Mouse (Mus musculus) ES-CJ7 (cell line): ENCODE results near the gene Babam2.
"Not testable (repeated sequence)": the region's sequence is repeated elsewhere in the genome, so short reads cannot be mapped to it uniquely, and the experiment has no call there.

ENCODE experiments used
- DNase-seq: peaks from one replicate; pipeline ENCODE4 v3.0.0; 2011; ENCODE audit warnings: low read depth, low spot score

The Babam2 gene

DNA sequence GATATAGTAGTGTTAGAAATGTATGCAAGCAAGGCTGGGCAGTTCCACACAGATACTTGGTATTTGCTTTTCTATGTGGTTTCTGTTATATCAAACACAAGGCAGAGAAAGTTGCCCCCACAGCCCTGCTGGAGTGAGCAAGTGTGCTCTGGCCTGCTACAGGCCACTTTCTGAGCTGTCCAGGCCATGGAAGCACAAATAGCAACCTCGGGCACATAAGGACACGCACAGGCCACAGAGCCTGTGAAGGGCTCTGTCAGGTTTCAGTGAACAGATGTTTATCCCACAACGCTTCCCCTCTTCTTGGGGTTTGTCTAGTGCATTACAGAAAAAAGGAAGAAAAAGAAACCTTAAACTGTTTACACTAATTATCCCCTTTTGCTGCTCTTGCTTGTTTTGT lies 236.9 kb downstream of the Babam2 start:
- DNase-seq: no peak

- DNase-seq: no peak
Measured at GRCm38 (mm10) chr5:31935936-31936335, 238.5 kb downstream of the Babam2 start.

DNA sequence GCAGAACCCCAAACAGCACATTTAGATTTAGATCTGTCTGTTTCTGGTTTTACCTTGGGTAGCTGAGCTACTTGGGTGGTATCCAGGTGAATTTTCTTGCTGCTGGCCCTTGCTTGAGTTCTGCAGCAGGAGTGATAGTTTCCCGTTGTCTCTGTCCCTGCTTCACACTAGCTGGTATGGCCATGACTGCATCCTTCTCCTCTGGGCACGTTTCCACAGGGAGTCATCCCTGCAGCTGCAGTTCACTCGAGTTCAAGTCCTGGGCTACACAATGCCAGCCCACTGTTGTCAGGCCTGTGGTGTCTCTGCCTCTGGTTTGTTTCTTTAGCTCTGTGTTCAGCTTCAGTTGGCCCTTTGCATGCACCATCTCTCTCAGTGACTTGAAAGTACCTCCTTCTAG lies 239.0 kb downstream of the Babam2 start:
- no peak for DNase-seq

GRCm38 (mm10) chr5:31940876-31941275 lies 243.4 kb downstream of the Babam2 start:
- DNase-seq: no peak

DNA sequence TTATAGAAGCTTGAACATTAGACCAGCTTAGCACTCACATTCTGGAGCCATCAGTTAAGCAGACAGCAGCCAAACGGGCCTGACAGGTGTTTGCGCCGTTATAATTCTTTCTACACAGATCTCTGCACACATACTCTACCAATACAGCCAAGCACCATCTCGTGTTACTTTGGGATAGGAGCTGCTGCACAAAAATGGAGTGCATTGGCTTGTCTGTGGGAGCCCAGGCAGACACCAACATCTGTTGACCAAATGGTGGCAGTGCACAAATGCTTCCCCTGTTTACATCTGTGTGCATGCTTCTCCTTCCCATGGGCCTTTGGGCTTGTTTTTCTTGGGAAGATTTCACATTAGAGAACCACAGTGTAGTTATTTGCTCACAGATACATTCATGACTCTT lies 249.7 kb downstream of the Babam2 start:
- no peak for DNase-seq

GRCm38 (mm10) chr5:31949389-31949788 lies 251.9 kb downstream of the Babam2 start:
- DNase-seq: no peak

- no peak for DNase-seq
Measured at GRCm38 (mm10) chr5:31950532-31950931, 253.0 kb downstream of the Babam2 start.

- no peak for DNase-seq
Measured at GRCm38 (mm10) chr5:31955184-31955583, 257.7 kb downstream of the Babam2 start.

- no peak for DNase-seq
Measured at GRCm38 (mm10) chr5:31956336-31956735, 258.9 kb downstream of the Babam2 start.

GRCm38 (mm10) chr5:31959886-31960285 lies 262.4 kb downstream of the Babam2 start:
- no peak for DNase-seq

DNA sequence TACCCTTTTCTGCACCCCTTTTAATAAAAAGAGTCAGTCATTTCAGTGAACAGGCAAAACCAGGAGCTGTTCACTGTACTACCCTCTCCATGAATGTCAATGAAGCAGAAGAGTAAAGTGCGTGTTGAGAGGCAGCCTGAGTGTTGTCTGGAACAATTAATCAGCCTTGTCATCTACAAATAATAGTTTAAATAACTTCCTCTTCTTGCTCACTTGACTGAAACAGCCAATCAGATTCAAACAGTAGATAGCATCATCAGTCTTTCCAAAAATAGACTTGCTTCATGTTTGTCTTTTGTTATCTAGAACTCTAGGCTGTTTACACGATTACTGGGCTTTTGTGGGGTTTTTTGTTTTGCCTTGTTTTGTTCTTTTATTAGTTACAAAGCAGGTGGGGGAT lies 263.9 kb downstream of the Babam2 start:
- DNase-seq: no peak

- no peak for DNase-seq
Measured at GRCm38 (mm10) chr5:31962346-31962745, 264.9 kb downstream of the Babam2 start.

DNA sequence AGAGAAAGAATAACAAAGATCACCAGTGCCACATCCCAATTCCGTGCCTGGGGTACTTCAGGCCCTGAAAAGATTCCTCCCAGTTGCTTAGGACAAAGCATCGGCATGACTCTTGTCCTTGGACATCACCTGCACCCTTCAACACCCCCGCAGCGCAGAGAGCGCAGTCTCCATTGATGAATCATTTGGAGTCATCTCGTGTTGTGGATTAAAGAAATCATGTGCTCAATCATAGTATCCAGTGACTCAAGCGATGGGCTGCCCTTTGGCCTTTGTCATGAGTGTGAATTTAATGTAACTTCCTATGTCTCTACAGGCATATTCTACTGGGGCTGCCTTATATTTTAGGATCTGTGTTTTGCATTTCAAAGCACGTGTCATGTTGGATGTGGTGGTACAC lies 265.9 kb downstream of the Babam2 start:
- peak; percentile 3 for DNase-seq

DNA sequence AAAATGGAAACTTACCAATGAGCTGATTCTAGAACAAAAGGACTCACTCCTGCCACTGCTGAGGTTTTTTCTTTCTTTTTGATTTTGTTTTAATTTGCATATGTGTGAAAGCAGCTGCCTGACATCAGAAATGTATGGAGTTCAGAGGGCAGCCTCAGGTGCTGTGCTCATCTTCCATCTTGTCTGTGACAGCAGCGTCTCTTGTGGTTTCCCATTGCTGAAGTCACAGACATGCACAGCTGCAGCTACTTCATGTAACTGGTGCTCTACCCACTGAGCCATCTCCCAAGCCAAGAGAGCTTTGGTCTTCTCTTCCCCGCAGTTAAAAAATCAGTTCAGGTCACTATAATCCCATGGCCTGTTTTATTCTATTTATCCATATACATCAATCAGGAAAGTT lies 266.4 kb downstream of the Babam2 start:
- peak; percentile 2 for DNase-seq

DNA sequence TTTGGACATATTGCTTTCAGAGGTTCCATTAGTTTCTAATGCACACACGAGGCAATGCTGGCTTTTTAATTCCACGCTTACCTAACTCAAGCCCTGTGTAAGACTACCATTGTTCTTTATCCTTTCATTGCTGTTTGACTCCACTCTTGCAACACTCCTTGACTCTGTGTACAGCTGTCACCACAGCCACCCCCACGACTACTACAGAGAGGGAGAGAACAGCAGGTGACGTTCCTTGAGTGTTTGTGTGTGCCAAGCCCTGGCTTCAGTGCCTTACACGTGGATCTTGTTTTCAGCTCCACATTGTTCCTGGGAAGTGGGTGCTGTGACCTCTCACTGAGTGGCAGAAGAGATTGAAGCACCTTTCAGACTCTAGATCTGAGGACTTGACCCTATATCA lies 269.3 kb downstream of the Babam2 start:
- no peak for DNase-seq

DNA sequence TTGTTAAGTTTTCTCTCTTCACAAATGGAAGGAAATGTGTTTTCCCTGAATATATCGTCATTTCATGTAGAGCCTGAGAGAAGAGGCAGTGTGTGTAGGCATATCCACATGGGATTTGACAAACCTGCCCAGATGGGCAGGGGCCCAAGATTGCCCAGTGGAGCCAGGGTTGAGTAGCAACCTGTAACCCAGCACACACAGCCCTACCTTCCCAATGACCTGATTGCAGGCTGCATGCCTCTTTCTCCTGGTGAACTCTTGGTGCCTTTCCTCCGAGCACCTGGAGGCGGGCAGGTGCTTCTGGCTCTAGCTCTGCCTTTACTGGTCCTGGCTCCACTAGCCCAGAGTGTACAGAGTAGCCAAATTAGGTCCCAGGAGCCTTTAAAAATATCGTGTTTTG lies 270.0 kb downstream of the Babam2 start:
- no peak for DNase-seq

DNA sequence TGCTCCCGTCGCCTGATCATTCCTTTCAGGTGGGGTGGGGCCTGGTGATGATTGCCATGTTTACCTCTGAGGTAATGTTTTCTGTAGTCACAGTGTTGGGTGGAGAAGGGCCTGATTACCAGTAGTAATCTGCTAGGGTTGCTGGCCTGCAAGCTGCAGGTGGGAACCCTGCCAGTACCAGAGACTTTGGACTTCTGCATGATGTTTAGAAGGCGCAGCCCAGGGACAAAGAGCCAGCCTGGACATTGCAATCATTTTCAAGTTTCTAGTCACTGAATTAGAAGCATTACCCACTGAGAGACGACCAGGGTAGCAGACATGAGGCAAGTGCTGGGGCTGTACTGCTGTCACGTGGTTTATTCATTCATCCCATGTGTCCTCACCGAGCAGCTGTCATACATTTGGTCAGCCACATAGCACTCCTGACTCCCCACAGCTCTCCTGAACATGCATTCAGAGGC lies 270.6 kb downstream of the Babam2 start:
- no peak for DNase-seq

DNA sequence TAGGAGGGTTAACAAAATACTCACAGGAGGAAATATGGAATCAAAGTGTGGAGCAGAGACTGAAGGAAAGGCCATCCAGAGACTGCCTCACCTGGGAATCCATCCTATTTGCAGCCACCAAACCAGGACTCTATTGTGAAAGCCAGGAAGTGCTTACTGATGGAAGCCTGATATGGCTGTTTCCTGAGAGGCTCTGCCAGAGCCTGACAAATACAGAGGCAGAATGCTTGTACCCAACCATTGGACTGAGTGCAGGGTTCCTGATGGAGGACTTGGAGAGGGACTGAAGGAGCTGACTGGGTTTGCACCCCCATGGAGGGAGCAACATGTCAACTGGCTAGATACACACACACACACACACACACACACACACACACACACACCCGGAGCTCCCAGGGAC lies 274.9 kb downstream of the Babam2 start:
- not testable (repeated sequence) for DNase-seq

- no peak for DNase-seq
Measured at GRCm38 (mm10) chr5:31974614-31975168, 277.2 kb downstream of the Babam2 start.

DNA sequence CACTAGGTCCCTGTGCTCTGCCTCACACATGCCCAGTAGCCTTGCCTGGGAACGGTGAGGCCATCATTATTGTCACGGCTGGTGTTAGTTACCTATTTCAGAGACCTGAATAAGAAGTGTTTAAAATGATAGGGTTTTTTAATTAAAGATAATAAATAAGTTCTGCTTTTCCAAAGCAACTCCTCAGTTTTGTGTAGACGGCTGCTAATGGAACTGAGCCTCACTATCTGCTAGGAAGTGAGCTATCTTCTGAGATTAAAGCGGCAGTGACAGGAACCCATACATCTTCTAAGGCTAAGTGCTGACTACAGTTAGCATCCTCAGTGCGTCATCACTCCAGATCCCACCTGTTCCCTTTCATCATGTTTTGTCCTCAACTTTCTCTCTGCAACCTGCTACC lies 284.6 kb downstream of the Babam2 start:
- no peak for DNase-seq

DNA sequence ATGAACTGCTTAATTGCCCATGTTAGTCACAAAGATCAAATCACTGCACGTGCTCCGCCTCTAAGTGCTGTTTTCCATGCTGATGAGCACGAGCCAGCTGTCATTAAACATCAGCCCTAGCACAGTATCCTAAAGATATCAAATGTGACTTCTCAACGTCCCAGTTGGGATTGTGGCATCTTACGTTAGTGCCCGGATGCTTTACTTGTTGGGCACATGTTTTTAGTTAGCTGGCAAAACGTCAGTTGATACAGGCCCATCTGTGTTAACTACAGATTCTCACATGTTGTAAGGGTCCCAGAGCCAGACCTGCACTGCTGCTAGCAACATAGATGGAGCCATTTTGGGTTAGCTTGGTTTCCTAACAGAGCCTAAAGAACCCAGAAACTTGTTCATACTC lies 285.7 kb downstream of the Babam2 start:
- no peak for DNase-seq

DNA sequence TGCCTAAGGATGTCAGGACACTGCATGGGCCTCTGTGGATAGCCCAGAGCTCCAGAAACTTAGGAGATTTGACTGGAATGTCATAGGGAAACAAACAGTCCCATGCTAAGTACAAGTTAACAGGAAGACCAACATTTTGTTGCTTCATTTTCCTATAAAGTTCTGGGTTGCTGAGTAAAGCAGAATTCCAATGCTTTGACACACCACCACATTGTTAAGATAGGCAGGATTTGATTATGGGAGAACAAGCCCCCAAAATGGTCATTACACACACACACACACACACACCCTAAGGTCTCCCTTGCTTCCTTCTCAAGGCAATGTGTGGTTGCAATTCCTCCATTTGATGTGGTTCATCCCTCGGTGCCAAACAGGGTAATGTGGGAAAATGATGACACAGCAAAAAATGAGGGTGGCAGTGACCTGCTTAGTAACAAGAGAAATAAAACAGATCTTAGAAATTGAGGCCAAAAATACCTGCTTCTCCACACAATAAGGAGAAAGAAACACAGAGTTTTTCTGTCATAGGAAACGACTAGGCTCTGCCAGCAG lies 286.4 kb downstream of the Babam2 start:
- no peak for DNase-seq

DNA sequence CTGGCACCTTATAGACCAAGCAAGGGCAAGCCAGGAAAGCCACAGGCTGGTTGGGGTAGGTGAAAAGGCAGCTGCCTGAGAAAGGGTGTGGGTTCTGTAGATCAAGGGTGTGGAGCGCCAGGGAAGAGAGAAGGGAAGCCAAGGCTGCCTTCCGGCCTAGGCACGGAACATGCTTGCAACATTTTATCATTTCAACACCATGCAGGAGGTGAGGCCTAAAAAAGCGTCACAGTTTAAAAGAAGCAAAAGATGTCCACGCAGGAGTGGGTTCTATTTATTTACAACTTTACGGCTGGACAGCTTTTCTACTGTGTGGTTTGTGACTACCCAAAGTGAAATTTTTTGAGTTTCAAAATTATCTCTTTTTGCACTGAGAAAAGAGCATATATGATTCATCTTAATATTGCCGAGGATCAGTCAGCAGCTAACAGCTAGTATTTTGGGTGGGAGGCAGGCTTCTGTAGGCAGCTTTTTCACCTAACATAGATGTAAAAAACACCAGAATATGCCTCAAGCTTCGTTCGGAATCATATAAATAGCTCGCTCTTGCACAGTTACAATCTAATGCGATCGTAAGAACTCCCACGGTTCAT lies 287.0 kb downstream of the Babam2 start:
- DNase-seq: no peak

- DNase-seq: no peak
Measured at GRCm38 (mm10) chr5:31985021-31985420, 287.5 kb downstream of the Babam2 start.
